Mouse (Mus musculus) heart, embryonic 12.5 days (tissue): ENCODE measurements around the gene Itga4. TPM values are rescaled to one million over a fixed set of nuclear protein-coding genes. Genes with fewer than 3 reads are reported as not detected.

ENCODE experiments used
- ATAC-seq: fragments of 200-750 bp; cut with Nextera tagmentation; 2 replicates; pipeline ENCODE4 v1.8.0; 2017; ENCODE audit warnings: moderate TSS enrichment, moderate library complexity; ENCODE audit not compliant: insufficient number of reproducible peaks, low FRiP score
- H3K27ac ChIP-seq: fragments of 300-500 bp; sonication (generic); 2 replicates; pipeline ENCODE4 v1.5.1; 2016; ENCODE audit warnings: mild to moderate bottlenecking, moderate library complexity; ENCODE audit not compliant: poor library complexity, severe bottlenecking
- H3K27me3 ChIP-seq: fragments of 300-500 bp; sonication (generic); replicated peaks from 2 replicates; pipeline ENCODE4 v1.6.1; 2016; ENCODE audit warnings: mild to moderate bottlenecking, moderate library complexity
- H3K36me3 ChIP-seq: fragments of 300-500 bp; sonication (generic); 2 replicates; pipeline ENCODE4 v1.6.1; 2016; ENCODE audit warnings: mild to moderate bottlenecking, moderate library complexity
- H3K4me1 ChIP-seq: fragments of 300-500 bp; sonication (generic); replicated peaks from 2 replicates; pipeline ENCODE4 v1.6.1; 2016; ENCODE audit warnings: mild to moderate bottlenecking
- H3K4me2 ChIP-seq: fragments of 300-500 bp; sonication (generic); 2 replicates; pipeline ENCODE4 v1.6.1; 2016; ENCODE audit warnings: mild to moderate bottlenecking, moderate library complexity
- H3K4me3 ChIP-seq: fragments of 300-500 bp; sonication (generic); 2 replicates; pipeline ENCODE4 v1.5.1; 2016; ENCODE audit warnings: mild to moderate bottlenecking
- H3K9ac ChIP-seq: fragments of 300-500 bp; sonication (generic); 2 replicates; pipeline ENCODE4 v1.6.1; 2016; ENCODE audit warnings: mild to moderate bottlenecking, moderate library complexity
- H3K9me3 ChIP-seq: fragments of 300-500 bp; sonication (generic); replicated peaks from 2 replicates; pipeline ENCODE4 v1.6.1; 2016; ENCODE audit warnings: mild to moderate bottlenecking, moderate library complexity
- WGBS: fragments of 180-500 bp; shearing (Covaris S2); methylation state at CpG from one replicate; pipeline ENCODE4 v1.1.7; 2016; 5-methylcytosine and 5-hydroxymethylcytosine counted together
- polyA plus RNA-seq: library from polyadenylated mRNA; unstranded; fragments of >200 nt; fragmentation: Nextera tagmentation; extraction: Ambion mirVana; gene quantifications from 2 replicates; pipeline ENCODE4 v1.2.1, GENCODE M21; 2016

Itga4 gene
- polyA plus RNA-seq, 1 experiment from 2014 or later, result 9.2 TPM

- no peak overlapping the region for H3K27ac ChIP-seq
- 84% methylated on average over 4 of the region's 4 CpGs for WGBS
- H3K4me1 ChIP-seq, result no peaks in the 10 kb centered on the region
- H3K9me3 ChIP-seq, result no peaks in the 10 kb centered on the region
- H3K27me3 ChIP-seq, result no peaks in the 10 kb centered on the region
- ATAC-seq, result no peak
- no peak overlapping the region for H3K9ac ChIP-seq
- H3K4me2 ChIP-seq, result no peak overlapping the region
- H3K36me3 ChIP-seq, result no peaks in the 10 kb centered on the region
- H3K4me3 ChIP-seq, result no peak overlapping the region
Observed at GRCm38 (mm10) chr2:79352100-79352802, 97.0 kb downstream of the Itga4 start.

GRCm38 (mm10) chr2:79354773-79355172, 99.5 kb downstream of the Itga4 start:
- Histone ChIP-seq H3K4me3 (no peak overlapping the region), H3K27me3 (no peaks in the 10 kb centered on the region), H3K4me1 (no peaks in the 10 kb centered on the region), H3K27ac (no peak overlapping the region), H3K9me3 (no peaks in the 10 kb centered on the region), H3K4me2 (no peak overlapping the region), H3K36me3 (no peaks in the 10 kb centered on the region), H3K9ac (no peak overlapping the region)
- ATAC-seq, result no peak
- WGBS, result 89% methylated on average over 16 of the region's 16 CpGs

- H3K27me3 ChIP-seq, result no peaks in the 10 kb centered on the region
- WGBS, result 83% methylated on average over 3 of the region's 3 CpGs
- no peak for ATAC-seq
- no peaks in the 10 kb centered on the region for H3K4me1 ChIP-seq
- H3K27ac ChIP-seq, result no peak overlapping the region
- no peak overlapping the region for H3K4me2 ChIP-seq
- H3K36me3 ChIP-seq, result no peaks in the 10 kb centered on the region
- no peaks in the 10 kb centered on the region for H3K9me3 ChIP-seq
- H3K4me3 ChIP-seq, result no peak overlapping the region
- no peak overlapping the region for H3K9ac ChIP-seq
Observed at GRCm38 (mm10) chr2:79357835-79358234, 102.6 kb downstream of the Itga4 start.

GRCm38 (mm10) chr2:79362029-79362428, 106.8 kb downstream of the Itga4 start:
- H3K27me3 ChIP-seq, result no peaks in the 10 kb centered on the region
- no peak overlapping the region for H3K4me2 ChIP-seq
- WGBS, result 70% methylated on average over 6 of the region's 6 CpGs
- H3K4me3 ChIP-seq, result no peak overlapping the region
- no peaks in the 10 kb centered on the region for H3K36me3 ChIP-seq
- ATAC-seq, result no peak
- H3K9me3 ChIP-seq, result no peaks in the 10 kb centered on the region
- H3K4me1 ChIP-seq, result peaks cover 6% of the 10 kb centered on the region; the same call in 1 of the 2 replicates
- no peak overlapping the region for H3K9ac ChIP-seq
- no peak overlapping the region for H3K27ac ChIP-seq

- no peaks in the 10 kb centered on the region for H3K36me3 ChIP-seq
- no peak overlapping the region for H3K4me3 ChIP-seq
- no peak for ATAC-seq
- H3K4me2 ChIP-seq, result no peak overlapping the region
- 69% methylated on average over 6 of the region's 6 CpGs for WGBS
- H3K9ac ChIP-seq, result no peak overlapping the region
- no peak overlapping the region for H3K27ac ChIP-seq
- H3K9me3 ChIP-seq, result no peaks in the 10 kb centered on the region
- peaks cover 10% of the 10 kb centered on the region; the same call in 1 of the 2 replicates for H3K4me1 ChIP-seq
- H3K27me3 ChIP-seq, result no peaks in the 10 kb centered on the region
Observed at GRCm38 (mm10) chr2:79363920-79364319, 108.7 kb downstream of the Itga4 start.

- Histone ChIP-seq H3K4me1 (peaks cover 10% of the 10 kb centered on the region; the same call in 1 of the 2 replicates), H3K27ac (no peak overlapping the region), H3K9me3 (no peaks in the 10 kb centered on the region), H3K27me3 (no peaks in the 10 kb centered on the region), H3K4me3 (no peak overlapping the region), H3K9ac (no peak overlapping the region), H3K36me3 (no peaks in the 10 kb centered on the region), H3K4me2 (no peak overlapping the region)
- no peak for ATAC-seq
- 67% methylated on average over 18 of the region's 18 CpGs for WGBS
Observed at GRCm38 (mm10) chr2:79367451-79368450, 112.5 kb downstream of the Itga4 start.

- whole genome bisulfite sequencing, result 82% methylated on average over 12 of the region's 12 CpGs
- no peak for ATAC-seq
- Histone ChIP-seq H3K27me3 (no peaks in the 10 kb centered on the region), H3K36me3 (no peaks in the 10 kb centered on the region), H3K4me2 (no peak overlapping the region), H3K9ac (no peak overlapping the region), H3K4me1 (peaks cover 10% of the 10 kb centered on the region; the same call in 1 of the 2 replicates), H3K9me3 (no peaks in the 10 kb centered on the region), H3K27ac (no peak overlapping the region), H3K4me3 (no peak overlapping the region)
Observed at GRCm38 (mm10) chr2:79368661-79369060, 113.4 kb downstream of the Itga4 start.

- H3K27me3 ChIP-seq, result no peaks in the 10 kb centered on the region
- H3K36me3 ChIP-seq, result no peaks in the 10 kb centered on the region
- H3K9ac ChIP-seq, result no peak overlapping the region
- peaks cover 8% of the 10 kb centered on the region; the same call in 1 of the 2 replicates for H3K4me1 ChIP-seq
- no peak overlapping the region for H3K4me2 ChIP-seq
- no peak for ATAC-seq
- H3K27ac ChIP-seq, result no peak overlapping the region
- no peaks in the 10 kb centered on the region for H3K9me3 ChIP-seq
- H3K4me3 ChIP-seq, result no peak overlapping the region
- WGBS, result 85% methylated on average over 7 of the region's 7 CpGs
Observed at GRCm38 (mm10) chr2:79369061-79369524, 113.9 kb downstream of the Itga4 start.

GRCm38 (mm10) chr2:79369905-79370304, 114.7 kb downstream of the Itga4 start:
- ATAC-seq, result no peak
- H3K27me3 ChIP-seq, result no peaks in the 10 kb centered on the region
- H3K4me3 ChIP-seq, result no peak overlapping the region
- no peaks in the 10 kb centered on the region for H3K36me3 ChIP-seq
- H3K9me3 ChIP-seq, result no peaks in the 10 kb centered on the region
- WGBS, result 81% methylated on average over 4 of the region's 4 CpGs
- H3K4me1 ChIP-seq, result peaks cover 4% of the 10 kb centered on the region; the same call in 1 of the 2 replicates
- no peak overlapping the region for H3K27ac ChIP-seq
- no peak overlapping the region for H3K4me2 ChIP-seq
- H3K9ac ChIP-seq, result no peak overlapping the region

- Histone ChIP-seq H3K4me2 (no peak overlapping the region), H3K4me3 (no peak overlapping the region), H3K27me3 (no peaks in the 10 kb centered on the region), H3K27ac (no peak overlapping the region), H3K9ac (no peak overlapping the region), H3K9me3 (no peaks in the 10 kb centered on the region), H3K4me1 (peaks cover 4% of the 10 kb centered on the region; the same call in 1 of the 2 replicates), H3K36me3 (no peaks in the 10 kb centered on the region)
- 78% methylated on average over 9 of the region's 9 CpGs for WGBS
- ATAC-seq, result no peak
Observed at GRCm38 (mm10) chr2:79370711-79371312, 115.6 kb downstream of the Itga4 start.
